29 mouse cellular contexts compared by ENCODE assay signal in genomic region chr19:37279194-37279593, GRCm38 (mm10).
"Had no signal": no experiment of that assay in that cellular context is flagged by ENCODE, and none has a peak within 500 bp of the region (broad histone marks: within the 10 kb centered on the region; RNA-seq: fewer than 3 reads in every experiment).

No protein-coding gene starts in this region.

- H3K27me3 ChIP-seq: heart, embryonic 12.5 days; heart, embryonic 13.5 days; heart, embryonic 15.5 days; hindbrain, embryonic 12.5 days; hindbrain, embryonic 13.5 days; hindbrain, embryonic 15.5 days; intestine, embryonic 15.5 days; kidney, embryonic 15.5 days had no signal

- DNase-seq: heart, postnatal 14 days; heart, postnatal 36 days; heart, postnatal 4 days; kidney, adult 11 months; kidney, adult 2 months; kidney, adult 8-10 months; kidney, adult 9 months; kidney, postnatal 10 days; kidney, postnatal 14 days; kidney, postnatal 25 days; kidney, postnatal 36 days; kidney, postnatal 4 days; layer of hippocampus, adult 9-11 months; layer of hippocampus, postnatal 36 days had no signal

- H3K27ac ChIP-seq: heart, embryonic 13.5 days; heart, embryonic 15.5 days; hindbrain, embryonic 10.5 days; hindbrain, embryonic 12.5 days; hindbrain, embryonic 13.5 days; hindbrain, embryonic 14.5 days; hindbrain, embryonic 15.5 days; hindbrain, postnatal 0 days; intestine, embryonic 15.5 days; kidney, embryonic 15.5 days; kidney, postnatal 0 days; layer of hippocampus, adult 2 months; left cerebral cortex, adult 2 months had no signal

- H3K4me2 ChIP-seq: heart, embryonic 11.5 days; heart, embryonic 12.5 days; heart, embryonic 13.5 days; heart, embryonic 15.5 days; hindbrain, embryonic 12.5 days; hindbrain, embryonic 13.5 days; hindbrain, embryonic 14.5 days; hindbrain, embryonic 15.5 days; intestine, embryonic 15.5 days; kidney, embryonic 15.5 days had no signal

- H3K4me3 ChIP-seq: heart, embryonic 12.5 days; heart, embryonic 13.5 days; heart, embryonic 15.5 days; hindbrain, embryonic 10.5 days; hindbrain, embryonic 12.5 days; hindbrain, embryonic 13.5 days; hindbrain, embryonic 15.5 days; intestine, embryonic 15.5 days; kidney, embryonic 15.5 days; layer of hippocampus, adult 2 months; left cerebral cortex, adult 2 months had no signal

- H3K4me1 ChIP-seq: hindbrain, embryonic 10.5 days; hindbrain, embryonic 12.5 days; hindbrain, embryonic 13.5 days; hindbrain, embryonic 15.5 days; intestine, embryonic 15.5 days; kidney, embryonic 15.5 days had no signal

- H3K9me3 ChIP-seq: heart, embryonic 12.5 days; heart, embryonic 13.5 days; heart, embryonic 15.5 days; hindbrain, embryonic 10.5 days; hindbrain, embryonic 12.5 days; hindbrain, embryonic 13.5 days; hindbrain, embryonic 15.5 days; intestine, embryonic 15.5 days; kidney, embryonic 15.5 days had no signal

- H3K9ac ChIP-seq: heart, embryonic 12.5 days; heart, embryonic 13.5 days; heart, embryonic 15.5 days; hindbrain, embryonic 12.5 days; hindbrain, embryonic 13.5 days; hindbrain, embryonic 14.5 days; hindbrain, embryonic 15.5 days; intestine, embryonic 15.5 days; kidney, embryonic 15.5 days had no signal
